Mouse (Mus musculus) bone marrow, adult 2 months (tissue): ENCODE measurements at regions not wholly inside any gene's neighbourhood (a gene's known extent, or its start where the extent isn't known, plus 50 kb on each side); places are given as distances from the start of the nearest gene placed in this dataset.

Experiments used
- CTCF ChIP-seq: fragments of 200-500 bp; IDR thresholded peaks from 2 replicates; pipeline ENCODE4 v1.5.1; 2011; ENCODE audit warnings: low read length, control low read depth; ENCODE audit not compliant: control insufficient read depth, insufficient read depth
- POLR2A ChIP-seq: fragments of 200-500 bp; IDR thresholded peaks from 2 replicates; pipeline ENCODE4 v1.6.1; 2011; ENCODE audit warnings: low read depth, mild to moderate bottlenecking, control low read depth, low read length, borderline replicate concordance; ENCODE audit not compliant: control insufficient read depth

- no peak for TF ChIP-seq CTCF
- no peak for TF ChIP-seq POLR2A
These were observed 882.7 kb upstream of the Lcorl start for GRCm38 (mm10) chr5:46740034-46740582.
